Mouse (Mus musculus): ENCODE results near the gene Trcg1. TPM values are rescaled to one million over a fixed set of nuclear protein-coding genes. Genes with fewer than 3 reads are reported as not detected.
"Not testable (repeated sequence)": the region's sequence is repeated elsewhere in the genome, so short reads cannot be mapped to it uniquely, and the experiment has no call there.

Gene Trcg1
- polyA plus RNA-seq, 1 experiment from 2014 or later = not detected

DNA sequence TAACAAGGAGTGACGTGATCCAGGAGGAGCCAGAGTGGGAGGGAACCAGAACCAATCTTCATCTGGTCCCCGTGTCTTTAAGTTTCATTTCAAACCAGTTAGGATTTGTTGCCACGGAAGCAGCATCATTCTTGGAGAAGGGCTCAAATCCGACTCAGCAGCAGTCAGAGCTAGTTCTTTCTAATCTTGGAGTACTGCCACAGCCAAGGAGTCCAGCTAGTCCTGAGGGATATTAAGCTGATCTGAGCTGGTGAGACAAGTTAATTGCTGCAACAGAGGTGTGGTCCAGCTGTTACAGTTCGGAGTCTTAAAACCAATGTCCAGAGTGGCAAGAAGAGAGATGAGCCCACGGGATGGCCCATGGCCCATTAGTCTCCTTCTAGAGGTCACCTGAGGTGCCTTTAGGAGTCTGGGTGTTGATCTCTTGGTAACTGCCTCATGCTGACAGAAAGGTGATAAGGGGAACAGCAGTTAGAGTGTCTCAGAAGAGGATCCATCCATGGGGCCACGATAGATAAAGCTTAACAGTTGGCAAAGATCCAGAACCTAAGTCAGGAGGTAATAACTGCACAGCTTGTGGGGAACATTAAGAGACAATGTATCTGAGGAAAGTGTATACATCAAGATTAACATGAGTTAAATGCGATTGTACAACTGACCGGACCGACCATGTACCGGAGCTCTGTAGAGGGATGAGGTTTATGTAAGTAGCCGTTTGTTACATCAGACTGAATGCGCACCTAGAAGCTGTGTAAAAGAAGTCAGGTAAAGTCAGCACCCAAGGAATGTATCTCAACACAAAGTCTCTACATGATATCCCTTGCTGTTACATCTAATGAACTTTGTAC is 10.4 kb upstream of the Trcg1 start:
- Histone ChIP-seq H3K4me3 (no peak overlapping the region), H3K36me3 (no peaks in the 10 kb centered on the region), H3K27me3 (ENCODE audit: insufficient read depth, poor library complexity, severe bottlenecking) (no peaks in the 10 kb centered on the region), H3K4me1 (replicated peaks) (peaks cover 7% of the 10 kb centered on the region; the same call in 1 of the 2 replicates), H3K9me3 (no peaks in the 10 kb centered on the region), H3K27ac (no peak overlapping the region)
- DNase-seq (ENCODE audit: low spot score) = no peak
- 89% methylated on average over 13 of the region's 13 CpGs for WGBS

DNA sequence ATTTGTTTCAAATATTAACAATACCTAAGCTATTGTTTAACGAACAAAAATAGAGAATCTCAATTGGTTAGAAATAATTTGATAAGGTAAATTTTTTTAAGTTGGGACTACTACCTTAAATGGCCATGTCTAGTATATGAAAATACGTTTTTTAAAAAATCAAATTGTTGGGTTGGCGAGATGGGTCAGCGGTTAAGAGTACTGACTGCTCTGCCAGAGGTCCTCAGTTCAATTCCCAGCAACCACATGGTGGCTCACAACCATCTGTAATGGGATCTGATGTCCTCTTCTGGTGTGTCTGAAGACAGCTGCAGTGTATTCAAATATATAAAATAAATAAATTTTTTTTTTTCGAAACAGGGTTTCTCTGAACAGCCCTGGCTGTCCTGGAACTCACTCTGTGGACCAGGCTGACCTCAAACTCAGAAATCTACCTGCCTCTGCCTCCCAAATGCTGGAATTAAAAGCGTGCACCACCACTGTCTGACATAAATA is 9.7 kb upstream of the Trcg1 start:
- not testable (repeated sequence) for H3K27ac ChIP-seq; H3K4me1 ChIP-seq (replicated peaks); DNase-seq (ENCODE audit: low spot score); H3K27me3 ChIP-seq (ENCODE audit: insufficient read depth, poor library complexity, severe bottlenecking); H3K4me3 ChIP-seq; H3K36me3 ChIP-seq; H3K9me3 ChIP-seq
- 86% methylated on average over 6 of the region's 6 CpGs for WGBS

DNA sequence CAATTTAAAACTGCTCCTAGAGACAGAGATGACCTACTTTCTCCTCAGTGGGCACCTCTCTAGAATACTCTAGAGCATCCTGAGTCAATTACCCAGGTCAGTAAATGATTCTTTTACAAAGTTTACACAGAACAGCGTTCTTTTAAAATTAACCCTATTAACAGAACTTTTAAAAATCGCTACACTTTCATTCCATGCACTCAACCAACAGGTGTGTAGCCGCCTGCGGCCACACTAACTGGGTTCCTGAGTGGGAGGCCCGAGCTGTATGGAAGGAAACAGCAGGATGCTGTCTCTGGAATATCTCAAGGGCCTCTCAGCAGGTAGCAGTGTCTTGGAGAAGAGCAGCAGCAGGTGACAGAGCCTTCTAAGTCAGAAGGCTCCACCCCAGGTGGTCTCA is 9.2 kb upstream of the Trcg1 start:
- Histone ChIP-seq H3K27me3 (ENCODE audit: insufficient read depth, poor library complexity, severe bottlenecking) (no peaks in the 10 kb centered on the region), H3K4me3 (no peak overlapping the region), H3K4me1 (replicated peaks) (peaks cover 7% of the 10 kb centered on the region; the same call in 1 of the 2 replicates), H3K9me3 (no peaks in the 10 kb centered on the region), H3K36me3 (no peaks in the 10 kb centered on the region), H3K27ac (no peak overlapping the region)
- DNase-seq (ENCODE audit: low spot score) = no peak
- 71% methylated on average over 5 of the region's 5 CpGs for WGBS

DNA sequence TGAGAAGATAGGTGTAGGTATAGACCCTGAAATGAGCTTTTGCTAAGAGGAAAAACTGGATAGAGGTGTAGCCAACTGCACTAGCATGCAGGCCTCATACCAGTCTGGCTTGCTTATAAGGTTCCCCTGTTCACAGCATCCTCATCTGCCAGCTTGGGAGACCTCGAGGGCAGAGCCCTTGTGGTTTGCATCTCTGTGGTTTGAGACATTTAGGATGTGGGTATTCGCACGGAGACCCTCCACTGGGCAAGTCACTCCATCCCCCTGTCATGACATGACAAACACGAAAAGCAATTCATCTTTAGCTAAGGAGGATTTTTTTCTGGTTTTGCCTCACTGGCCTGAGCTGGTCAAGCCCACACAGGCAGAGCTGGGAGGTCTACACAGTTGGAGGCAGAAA is 8.2 kb upstream of the Trcg1 start:
- Histone ChIP-seq H3K36me3 (no peaks in the 10 kb centered on the region), H3K9me3 (no peaks in the 10 kb centered on the region), H3K4me3 (no peak overlapping the region), H3K27ac (no peak overlapping the region), H3K27me3 (ENCODE audit: insufficient read depth, poor library complexity, severe bottlenecking) (no peaks in the 10 kb centered on the region), H3K4me1 (replicated peaks) (peaks cover 7% of the 10 kb centered on the region; the same call in 1 of the 2 replicates)
- WGBS = 70% methylated on average over 4 of the region's 4 CpGs
- DNase-seq (ENCODE audit: low spot score) = no peak

DNA sequence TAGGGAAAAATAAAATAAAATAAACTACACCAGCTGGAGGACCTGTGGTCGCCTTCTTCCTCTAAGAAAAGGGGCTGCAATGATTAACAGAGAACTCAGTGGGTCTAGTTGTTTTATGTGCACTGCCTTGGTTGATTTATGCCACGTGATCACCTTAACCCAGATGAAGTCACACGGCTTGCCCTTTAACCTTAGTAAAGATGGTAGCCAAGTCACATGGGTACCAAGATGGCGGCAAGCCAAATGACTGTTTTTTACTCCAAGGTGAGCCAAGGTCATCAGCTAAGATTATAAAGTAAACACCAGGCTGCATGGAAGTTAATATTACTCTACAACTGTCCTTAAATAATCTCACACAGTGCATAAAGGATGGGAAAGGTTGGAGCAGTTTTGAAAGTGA is 6.6 kb upstream of the Trcg1 start:
- 86% methylated on average over 4 of the region's 4 CpGs for WGBS
- Histone ChIP-seq H3K36me3 (no peaks in the 10 kb centered on the region), H3K27ac (no peak overlapping the region), H3K4me1 (replicated peaks) (peaks cover 7% of the 10 kb centered on the region; the same call in 1 of the 2 replicates), H3K4me3 (no peak overlapping the region), H3K9me3 (no peaks in the 10 kb centered on the region), H3K27me3 (ENCODE audit: insufficient read depth, poor library complexity, severe bottlenecking) (no peaks in the 10 kb centered on the region)
- no peak for DNase-seq (ENCODE audit: low spot score)

DNA sequence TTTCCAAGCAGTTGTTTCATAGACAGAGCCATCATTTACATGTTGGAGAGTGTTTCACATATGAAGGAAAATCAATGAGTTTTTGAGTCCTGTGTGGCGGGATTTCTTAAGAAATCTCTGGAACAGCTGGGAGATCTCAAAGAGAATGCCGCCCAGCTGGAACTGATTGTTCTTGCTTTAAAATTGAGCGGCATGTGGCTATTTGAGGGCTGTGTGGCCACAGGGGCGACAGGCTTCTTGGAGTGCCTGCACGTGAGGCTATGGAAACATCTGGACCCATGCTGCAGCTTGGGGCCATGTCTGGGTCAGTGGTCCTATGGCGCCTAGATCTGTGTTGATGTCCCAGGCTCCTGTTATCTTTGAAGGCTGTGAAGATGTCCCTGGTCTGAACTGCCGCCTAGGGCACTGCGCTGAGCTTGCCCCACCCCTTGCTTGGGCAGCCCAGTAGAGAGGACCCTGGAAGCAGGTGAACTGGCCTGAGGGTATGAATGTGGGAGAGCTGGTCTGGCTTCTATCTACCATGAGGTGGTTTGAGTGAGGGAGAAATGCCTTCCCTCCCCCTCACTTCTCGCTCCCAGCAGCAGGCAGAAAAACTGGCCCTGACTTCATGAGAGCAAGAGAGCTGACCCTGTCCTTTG is 6.1 kb upstream of the Trcg1 start:
- no peak for DNase-seq (ENCODE audit: low spot score)
- Histone ChIP-seq H3K4me3 (no peak overlapping the region), H3K27me3 (ENCODE audit: insufficient read depth, poor library complexity, severe bottlenecking) (no peaks in the 10 kb centered on the region), H3K27ac (no peak overlapping the region), H3K4me1 (replicated peaks) (peaks cover 7% of the 10 kb centered on the region; the same call in 1 of the 2 replicates), H3K9me3 (no peaks in the 10 kb centered on the region), H3K36me3 (no peaks in the 10 kb centered on the region)
- WGBS = 69% methylated on average over 9 of the region's 9 CpGs

DNA sequence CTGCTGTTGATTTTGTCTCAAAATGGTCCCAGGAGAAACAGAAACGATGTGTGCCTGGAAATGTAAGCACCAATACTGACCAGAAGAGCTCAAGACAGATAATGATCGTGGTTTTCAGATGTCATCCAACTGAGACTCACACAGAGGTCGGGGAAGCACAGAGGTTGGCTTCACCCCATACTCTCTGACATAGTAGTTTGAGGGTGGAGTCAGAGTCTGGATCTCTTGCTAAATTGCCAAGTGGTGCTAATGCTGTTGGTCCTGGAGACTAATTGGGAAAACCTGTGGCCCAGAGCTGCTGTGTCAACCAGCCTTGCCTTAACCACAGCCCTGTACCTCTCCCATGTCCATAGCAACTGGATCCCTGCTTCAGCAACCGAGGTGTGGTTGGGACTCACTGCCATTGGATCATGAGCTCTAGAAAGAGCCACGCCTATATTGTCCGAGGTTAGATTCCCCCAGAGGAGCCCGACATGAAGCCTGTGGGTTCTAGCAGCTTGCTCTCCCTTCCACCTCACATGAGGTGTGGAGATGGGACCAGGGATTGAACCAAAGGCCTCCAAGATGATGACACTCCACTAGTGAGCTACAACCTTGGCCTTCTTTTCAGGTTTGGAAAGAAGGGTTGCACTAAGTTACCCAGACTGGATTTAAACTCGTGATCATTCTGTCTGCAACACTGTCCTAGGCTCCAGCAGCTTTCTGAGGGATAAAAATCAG is 4.7 kb upstream of the Trcg1 start:
- H3K27me3 ChIP-seq (ENCODE audit: insufficient read depth, poor library complexity, severe bottlenecking) = no peaks in the 10 kb centered on the region
- H3K4me1 ChIP-seq (replicated peaks) = peaks cover 7% of the 10 kb centered on the region; the same call in 1 of the 2 replicates
- H3K9me3 ChIP-seq = no peaks in the 10 kb centered on the region
- WGBS = 78% methylated on average over 8 of the region's 8 CpGs
- no peaks in the 10 kb centered on the region for H3K36me3 ChIP-seq
- DNase-seq (ENCODE audit: low spot score) = no peak
- no peak overlapping the region for H3K27ac ChIP-seq
- H3K4me3 ChIP-seq = no peak overlapping the region

DNA sequence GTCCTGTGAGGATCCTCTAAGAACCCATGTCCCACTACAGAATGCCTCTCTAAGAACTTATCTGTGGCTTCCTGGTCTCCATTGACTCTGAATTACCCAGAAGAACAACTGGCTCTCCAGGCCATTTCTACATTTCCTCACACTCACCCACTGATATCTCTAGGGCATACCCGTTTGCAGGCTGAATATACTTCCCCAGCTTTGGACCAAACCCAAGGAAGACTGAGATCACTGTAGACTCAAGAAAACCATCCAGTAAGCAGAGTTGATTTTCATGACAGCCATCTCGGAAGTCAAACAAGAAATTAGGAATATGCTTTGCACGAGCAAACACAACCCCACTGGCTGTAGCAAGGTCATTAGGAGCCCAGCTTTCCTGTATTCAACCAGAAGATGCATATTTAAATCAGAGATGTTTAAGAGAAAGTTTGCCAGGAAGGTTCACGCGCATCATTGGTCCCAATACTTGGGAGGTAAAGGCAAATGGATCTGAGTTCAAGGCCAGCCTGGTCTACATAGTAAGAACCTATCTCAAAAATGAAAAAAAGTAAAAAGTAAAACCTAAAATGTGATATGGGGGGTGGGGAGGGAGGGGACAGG is 3.9 kb upstream of the Trcg1 start:
- Histone ChIP-seq H3K4me1 (replicated peaks) (peaks cover 7% of the 10 kb centered on the region; the same call in 1 of the 2 replicates), H3K9me3 (no peaks in the 10 kb centered on the region), H3K27me3 (ENCODE audit: insufficient read depth, poor library complexity, severe bottlenecking) (no peaks in the 10 kb centered on the region), H3K27ac (no peak overlapping the region), H3K36me3 (no peaks in the 10 kb centered on the region), H3K4me3 (no peak overlapping the region)
- DNase-seq (ENCODE audit: low spot score) = no peak
- 90% methylated on average over 5 of the region's 5 CpGs for WGBS

DNA sequence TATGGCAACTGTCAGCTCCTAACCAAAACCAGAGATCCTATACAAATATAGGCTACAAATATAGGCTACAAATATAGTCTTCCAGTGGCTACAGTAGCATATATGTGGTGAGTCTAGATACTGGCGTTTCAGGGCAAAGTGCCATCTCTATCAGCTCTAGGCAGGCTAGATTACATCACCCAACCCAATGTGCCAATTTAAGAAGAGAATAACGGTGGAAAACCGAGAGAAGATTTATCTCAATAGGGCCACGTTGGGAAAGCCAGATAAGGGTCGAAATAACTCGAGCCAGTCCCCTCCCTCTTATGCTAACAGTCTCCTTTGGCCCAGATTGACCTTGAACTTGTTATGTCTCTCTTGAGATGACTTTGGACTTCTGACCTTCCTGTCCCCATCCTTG is 3.2 kb upstream of the Trcg1 start:
- Histone ChIP-seq H3K27ac (no peak overlapping the region), H3K4me3 (no peak overlapping the region), H3K36me3 (no peaks in the 10 kb centered on the region), H3K9me3 (no peaks in the 10 kb centered on the region), H3K27me3 (ENCODE audit: insufficient read depth, poor library complexity, severe bottlenecking) (no peaks in the 10 kb centered on the region), H3K4me1 (replicated peaks) (peaks cover 7% of the 10 kb centered on the region; the same call in 1 of the 2 replicates)
- 85% methylated on average over 6 of the region's 6 CpGs for WGBS
- DNase-seq (ENCODE audit: low spot score) = no peak

DNA sequence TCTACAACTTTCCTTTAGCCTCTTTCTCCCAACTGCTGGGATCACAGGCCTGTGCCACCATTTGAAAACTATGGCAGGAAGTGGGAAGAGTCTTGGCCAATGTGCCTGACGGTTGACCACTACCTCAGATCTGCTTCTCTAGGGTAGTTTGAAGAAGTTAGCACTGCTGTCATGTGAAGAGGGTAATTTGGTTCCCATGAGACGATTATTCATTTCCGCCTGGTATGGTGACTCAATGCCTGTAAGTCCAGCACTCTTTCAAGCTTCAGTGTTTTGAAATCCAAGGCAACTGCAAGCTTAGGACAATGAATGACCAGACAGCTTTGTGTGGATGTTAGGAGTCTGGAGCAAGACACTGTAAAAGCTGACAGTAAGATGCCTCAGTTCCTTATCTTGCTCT is 2.6 kb upstream of the Trcg1 start:
- WGBS = 88% methylated on average over 3 of the region's 3 CpGs
- Histone ChIP-seq H3K36me3 (no peaks in the 10 kb centered on the region), H3K4me1 (replicated peaks) (peaks cover 7% of the 10 kb centered on the region; the same call in 1 of the 2 replicates), H3K9me3 (no peaks in the 10 kb centered on the region), H3K4me3 (no peak overlapping the region), H3K27ac (no peak overlapping the region), H3K27me3 (ENCODE audit: insufficient read depth, poor library complexity, severe bottlenecking) (no peaks in the 10 kb centered on the region)
- no peak for DNase-seq (ENCODE audit: low spot score)

DNA sequence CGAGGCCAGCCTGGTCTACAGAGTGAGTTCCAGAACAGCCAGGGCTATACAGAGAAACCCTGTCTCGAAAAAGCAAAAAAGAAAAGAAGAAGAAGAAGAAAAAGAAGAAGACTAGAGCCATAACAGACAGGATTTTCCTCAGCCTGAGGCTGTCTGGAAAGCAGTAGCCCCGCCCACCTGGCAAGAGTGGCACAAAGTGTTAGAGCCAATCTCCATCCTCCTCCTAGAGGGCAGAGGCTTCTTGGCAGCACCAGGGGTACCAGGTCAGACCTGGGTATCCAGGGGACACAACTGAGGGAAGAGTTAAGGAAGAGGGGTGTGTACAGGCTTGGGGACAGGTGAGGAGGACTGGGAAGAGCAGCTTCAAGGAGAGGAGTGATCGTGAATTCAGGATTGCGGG is 1.3 kb downstream of the Trcg1 start:
- no peak for DNase-seq (ENCODE audit: low spot score)
- Histone ChIP-seq H3K4me1 (replicated peaks) (0 out of 2 replicates have a peak, but pooled peaks cover 3% of the 10 kb centered on the region), H3K9me3 (no peaks in the 10 kb centered on the region), H3K36me3 (no peaks in the 10 kb centered on the region), H3K27ac (no peak overlapping the region), H3K27me3 (ENCODE audit: insufficient read depth, poor library complexity, severe bottlenecking) (no peaks in the 10 kb centered on the region), H3K4me3 (no peak overlapping the region)
- 80% methylated on average over 5 of the region's 5 CpGs for WGBS

DNA sequence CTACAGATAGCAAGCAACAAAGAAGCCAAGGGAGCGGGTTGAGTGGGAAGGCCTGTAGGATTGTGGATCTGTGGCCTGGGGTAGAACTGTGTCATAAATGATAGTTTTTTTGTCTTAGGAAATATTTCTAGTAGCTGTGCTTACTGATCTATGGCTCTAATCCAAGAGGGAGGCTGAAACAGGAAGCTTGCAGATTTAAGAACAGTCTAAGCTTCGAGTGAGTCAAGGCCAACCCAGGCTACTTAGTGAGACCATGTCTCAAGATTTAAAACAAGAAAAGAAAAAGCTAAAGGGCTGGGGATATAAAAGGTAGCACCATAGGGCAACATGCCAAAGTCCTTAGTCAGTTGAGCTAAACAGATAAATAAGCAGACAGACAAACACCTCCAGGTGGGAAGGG is 1.9 kb downstream of the Trcg1 start:
- DNase-seq (ENCODE audit: low spot score) = no peak
- Histone ChIP-seq H3K27me3 (ENCODE audit: insufficient read depth, poor library complexity, severe bottlenecking) (no peaks in the 10 kb centered on the region), H3K27ac (no peak overlapping the region), H3K4me1 (replicated peaks) (0 out of 2 replicates have a peak, but pooled peaks cover 6% of the 10 kb centered on the region), H3K36me3 (no peaks in the 10 kb centered on the region), H3K4me3 (no peak overlapping the region), H3K9me3 (no peaks in the 10 kb centered on the region)
- 88% methylated on average over 2 of the region's 2 CpGs for WGBS
